Mouse (Mus musculus) embryonic fibroblast, embryonic 13.5 days (primary cell): ENCODE results near the gene Phf23.

ENCODE experiments used
- CTCF ChIP-seq: IDR thresholded peaks from 2 replicates; pipeline ENCODE4 v1.5.1; 2011; ENCODE audit warnings: mild to moderate bottlenecking, control low read depth, low read length, moderate library complexity, borderline replicate concordance; ENCODE audit not compliant: insufficient read depth
- POLR2A ChIP-seq: IDR thresholded peaks from 2 replicates; pipeline ENCODE4 v1.6.1; 2011; ENCODE audit warnings: low read depth, mild to moderate bottlenecking, control low read depth, low read length, moderate library complexity

DNA sequence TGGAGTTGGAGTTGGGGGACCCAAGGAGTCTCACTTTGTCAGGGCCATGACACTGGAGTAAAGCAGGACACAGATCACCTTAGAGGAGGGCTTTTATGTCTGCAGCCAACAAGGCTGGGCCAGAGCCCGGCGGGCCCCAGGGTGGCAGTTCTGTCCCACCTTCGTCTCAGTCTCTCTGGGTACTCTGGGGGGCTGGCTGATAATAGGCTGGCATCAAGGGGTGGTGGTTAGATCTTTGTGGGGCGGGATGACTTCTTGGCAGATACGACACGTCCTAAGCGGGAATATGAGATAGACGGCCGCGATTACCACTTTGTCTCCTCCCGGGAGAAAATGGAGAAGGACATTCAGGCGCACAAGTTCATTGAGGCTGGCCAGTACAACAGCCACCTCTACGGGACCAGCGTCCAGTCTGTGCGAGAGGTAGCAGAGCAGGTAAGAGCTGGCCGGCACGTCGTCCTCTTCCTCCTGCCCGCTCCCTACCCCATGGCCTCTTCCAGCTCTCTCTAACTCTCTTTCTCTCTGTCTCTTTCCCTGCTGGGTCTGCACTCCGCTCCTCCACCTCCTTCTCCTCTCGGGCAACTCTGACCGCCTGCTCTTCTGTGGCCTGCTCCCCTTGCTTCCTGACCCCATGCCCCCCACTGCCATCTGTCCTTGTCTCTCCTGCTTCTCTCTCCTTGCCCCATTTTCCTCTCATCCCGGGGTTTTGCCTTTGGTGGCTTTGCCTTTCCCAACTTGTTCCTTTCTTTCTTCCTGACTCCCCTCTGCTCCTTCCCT lies 46.9 kb downstream of the Phf23 start:
- TF ChIP-seq CTCF (no peak), POLR2A (no peak)
